Mouse (Mus musculus): Measurements from ENCODE around the gene Pinlyp.

DNA sequence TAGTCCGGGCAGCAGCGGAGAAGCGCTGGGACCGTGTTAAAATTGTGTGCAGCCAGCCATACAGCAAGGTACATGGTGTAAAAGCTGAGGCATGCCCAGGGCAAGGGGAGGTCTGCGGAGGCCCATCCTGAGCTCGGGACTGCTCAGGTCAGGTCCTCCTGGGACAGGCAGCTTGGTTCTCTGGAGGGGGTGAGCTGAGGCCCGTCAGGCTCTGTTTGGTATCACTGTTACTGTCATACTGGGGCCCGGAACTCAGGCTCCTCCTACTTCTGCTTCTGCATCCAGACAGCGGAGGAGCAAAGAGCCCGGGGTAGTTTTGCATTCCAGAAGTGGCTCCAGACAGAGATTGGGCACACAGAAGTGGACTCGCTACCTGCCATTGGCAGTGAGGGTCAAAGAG, 19.7 kb upstream of the Pinlyp start:
- no peak for TF ChIP-seq POLR2A (IDR thresholded peaks at IDR 0.05; ENCODE audit: insufficient read depth, low read depth, low read length)
- TF ChIP-seq CTCF (IDR thresholded peaks at IDR 0.05; ENCODE audit: insufficient read depth, low read depth, low read length): no peak
